Mouse (Mus musculus) intestine, embryonic 14.5 days (tissue): ENCODE measurements around the gene Dhdds. TPM values are rescaled to one million over a fixed set of nuclear protein-coding genes. Genes with fewer than 3 reads are reported as not detected.
A peak's percentile ranks its signal among the peaks of the same experiment; 100 is the strongest.

Experiments used
- ATAC-seq: fragments of 200-750 bp; cut with Nextera tagmentation; replicated peaks from 2 replicates; pipeline ENCODE4 v1.8.0; 2017; ENCODE audit warnings: low read depth, moderate number of reproducible peaks, moderate TSS enrichment, moderate library complexity; ENCODE audit not compliant: low FRiP score, low TSS enrichment
- DNase-seq: peaks from one replicate; pipeline ENCODE4 v3.0.0-alpha.2; 2018; ENCODE audit warnings: low spot score
- H3K27ac ChIP-seq: fragments of 300-500 bp; sonication (generic); 2 replicates; pipeline ENCODE4 v1.5.1; 2014; ENCODE audit warnings: low read depth, mild to moderate bottlenecking, control low read depth
- H3K27me3 ChIP-seq: fragments of 300-500 bp; sonication (generic); replicated peaks from 2 replicates; pipeline ENCODE4 v1.6.1; 2014; ENCODE audit warnings: low read length, control low read depth; ENCODE audit not compliant: control insufficient read depth, insufficient read depth
- H3K36me3 ChIP-seq: fragments of 300-500 bp; sonication (generic); 2 replicates; pipeline ENCODE4 v1.6.1; 2014; ENCODE audit warnings: low read length, control low read depth; ENCODE audit not compliant: control insufficient read depth, insufficient read depth
- H3K4me1 ChIP-seq: fragments of 300-500 bp; sonication (generic); replicated peaks from 2 replicates; pipeline ENCODE4 v1.6.1; 2014; ENCODE audit warnings: low read length, control low read depth, mixed read lengths; ENCODE audit not compliant: control insufficient read depth, insufficient read depth
- H3K4me2 ChIP-seq: fragments of 300-500 bp; sonication (generic); 2 replicates; pipeline ENCODE4 v1.6.1; 2014; ENCODE audit warnings: low read length
- H3K4me3 ChIP-seq: fragments of 300-500 bp; sonication (generic); 2 replicates; pipeline ENCODE4 v1.5.1; 2014; ENCODE audit warnings: low read depth, low read length, control low read depth, mixed read lengths
- H3K9ac ChIP-seq: fragments of 300-500 bp; sonication (generic); 2 replicates; pipeline ENCODE4 v1.6.1; 2014; ENCODE audit warnings: mild to moderate bottlenecking, low read length
- H3K9me3 ChIP-seq: fragments of 300-500 bp; sonication (generic); 2 replicates; pipeline ENCODE4 v1.6.1; 2016; ENCODE audit warnings: low read length, control low read depth; ENCODE audit not compliant: control insufficient read depth
- WGBS: fragments of 180-500 bp; shearing (Covaris S2); extraction: QIAGEN DNeasy Blood & Tissue Kit; methylation state at CpG from one replicate; pipeline ENCODE4 v1.1.7; 2014; 5-methylcytosine and 5-hydroxymethylcytosine counted together
- polyA plus RNA-seq: library from polyadenylated mRNA; unstranded; fragments of >200 nt; fragmentation: Nextera tagmentation; extraction: Ambion mirVana; gene quantifications from 2 replicates; pipeline ENCODE4 v1.2.1, GENCODE M21; 2014

Gene Dhdds
- polyA plus RNA-seq, 1 experiment from 2014 or later, result 43.5 TPM

GRCm38 (mm10) chr4:133943791-133944190, 56.9 kb downstream of the Dhdds start:
- Histone ChIP-seq H3K36me3 (no peaks in the 10 kb centered on the region), H3K4me3 (no peak overlapping the region), H3K4me2 (no peak overlapping the region), H3K4me1 (no peaks in the 10 kb centered on the region; the same call in 1 of the 2 replicates), H3K27me3 (no peaks in the 10 kb centered on the region), H3K27ac (no peak overlapping the region), H3K9me3 (peaks cover 3% of the 10 kb centered on the region; the same call in 1 of the 2 replicates), H3K9ac (no peak overlapping the region)
- DNase-seq (no peak), ATAC-seq (no peak)
- 72% methylated on average over 3 of the region's 3 CpGs for WGBS

- Histone ChIP-seq H3K4me1 (no peaks in the 10 kb centered on the region; the same call in 1 of the 2 replicates), H3K9me3 (peaks cover 3% of the 10 kb centered on the region; the same call in 1 of the 2 replicates), H3K4me3 (no peak overlapping the region), H3K27ac (no peak overlapping the region), H3K36me3 (no peaks in the 10 kb centered on the region), H3K4me2 (no peak overlapping the region), H3K9ac (no peak overlapping the region), H3K27me3 (no peaks in the 10 kb centered on the region)
- ATAC-seq (no peak), DNase-seq (no peak)
- 88% methylated on average over 4 of the region's 4 CpGs for WGBS
These were observed 58.0 kb downstream of the Dhdds start for GRCm38 (mm10) chr4:133942679-133943078.

GRCm38 (mm10) chr4:133941576-133941975, 59.1 kb downstream of the Dhdds start:
- Histone ChIP-seq H3K4me1 (no peaks in the 10 kb centered on the region; the same call in 1 of the 2 replicates), H3K27me3 (no peaks in the 10 kb centered on the region), H3K27ac (no peak overlapping the region), H3K36me3 (no peaks in the 10 kb centered on the region), H3K9me3 (peaks cover 3% of the 10 kb centered on the region; the same call in 1 of the 2 replicates), H3K9ac (no peak overlapping the region), H3K4me2 (no peak overlapping the region), H3K4me3 (no peak overlapping the region)
- no peak for DNase-seq
- ATAC-seq, result no peak
- WGBS, result 20% methylated on average over 3 of the region's 3 CpGs

- DNase-seq (no peak), ATAC-seq (no peak)
- H3K9me3 ChIP-seq, result no peaks in the 10 kb centered on the region
- no peak overlapping the region for H3K4me2 ChIP-seq
- WGBS, result 68% methylated on average over 13 of the region's 13 CpGs
- H3K9ac ChIP-seq, result no peak overlapping the region
- H3K27ac ChIP-seq, result no peak overlapping the region
- no peaks in the 10 kb centered on the region for H3K27me3 ChIP-seq
- H3K36me3 ChIP-seq, result no peaks in the 10 kb centered on the region
- H3K4me3 ChIP-seq, result no peak overlapping the region
- H3K4me1 ChIP-seq, result no peaks in the 10 kb centered on the region; the same call in 1 of the 2 replicates
These were observed 60.1 kb downstream of the Dhdds start for GRCm38 (mm10) chr4:133940386-133941260.

GRCm38 (mm10) chr4:133938077-133938476, 62.6 kb downstream of the Dhdds start:
- ATAC-seq (no peak), DNase-seq (no peak)
- 47% methylated on average over 2 of the region's 2 CpGs for WGBS
- Histone ChIP-seq H3K4me1 (no peaks in the 10 kb centered on the region; the same call in 1 of the 2 replicates), H3K4me2 (no peak overlapping the region), H3K9ac (no peak overlapping the region), H3K9me3 (no peaks in the 10 kb centered on the region), H3K4me3 (no peak overlapping the region), H3K36me3 (no peaks in the 10 kb centered on the region), H3K27ac (no peak overlapping the region), H3K27me3 (no peaks in the 10 kb centered on the region)

GRCm38 (mm10) chr4:133931785-133932184, 68.9 kb downstream of the Dhdds start:
- H3K4me1 ChIP-seq, result 0 out of 2 replicates have a peak, but pooled peaks cover 10% of the 10 kb centered on the region
- no peak for ATAC-seq
- no peak overlapping the region for H3K4me2 ChIP-seq
- no peak overlapping the region for H3K27ac ChIP-seq
- no peak for DNase-seq
- WGBS, result 84% methylated on average over 3 of the region's 3 CpGs
- no peak overlapping the region for H3K4me3 ChIP-seq
- H3K27me3 ChIP-seq, result no peaks in the 10 kb centered on the region
- H3K9me3 ChIP-seq, result no peaks in the 10 kb centered on the region
- H3K9ac ChIP-seq, result no peak overlapping the region
- no peaks in the 10 kb centered on the region for H3K36me3 ChIP-seq

GRCm38 (mm10) chr4:133931349-133931748, 69.4 kb downstream of the Dhdds start:
- Histone ChIP-seq H3K9ac (no peak overlapping the region), H3K27ac (no peak overlapping the region), H3K36me3 (no peaks in the 10 kb centered on the region), H3K4me1 (0 out of 2 replicates have a peak, but pooled peaks cover 10% of the 10 kb centered on the region), H3K4me2 (no peak overlapping the region), H3K27me3 (no peaks in the 10 kb centered on the region), H3K9me3 (no peaks in the 10 kb centered on the region), H3K4me3 (no peak overlapping the region)
- 21% methylated on average over 10 of the region's 10 CpGs for WGBS
- DNase-seq (peak; percentile 66), ATAC-seq (no peak)

- DNase-seq (no peak), ATAC-seq (no peak)
- no peak overlapping the region for H3K4me3 ChIP-seq
- no peaks in the 10 kb centered on the region for H3K9me3 ChIP-seq
- H3K4me1 ChIP-seq, result 0 out of 2 replicates have a peak, but pooled peaks cover 10% of the 10 kb centered on the region
- WGBS, result 17% methylated on average over 7 of the region's 7 CpGs
- no peak overlapping the region for H3K9ac ChIP-seq
- no peak overlapping the region for H3K4me2 ChIP-seq
- H3K27ac ChIP-seq, result 0 out of 2 replicates have a peak overlapping the region, but pooled peaks have one; percentile 27
- no peaks in the 10 kb centered on the region for H3K27me3 ChIP-seq
- H3K36me3 ChIP-seq, result no peaks in the 10 kb centered on the region
These were observed 71.4 kb downstream of the Dhdds start for GRCm38 (mm10) chr4:133929278-133929670.
